Mouse (Mus musculus) ovary, adult 18-20 months (tissue): ENCODE results near the gene Rabep1.
A peak's percentile ranks its signal among the peaks of the same experiment; 100 is the strongest.
"Not testable (repeated sequence)": the region's sequence is repeated elsewhere in the genome, so short reads cannot be mapped to it uniquely, and the experiment has no call there.

Experiments
- DNase-seq: peaks from one replicate; pipeline ENCODE4 v3.0.0; 2022; ENCODE audit warnings: low spot score, mixed read lengths

Rabep1 gene

GRCm38 (mm10) chr11:70891616-70892015 lies 47.0 kb downstream of the Rabep1 start:
- DNase-seq, result no peak

GRCm38 (mm10) chr11:70897680-70898079 lies 53.1 kb downstream of the Rabep1 start:
- no peak for DNase-seq

- DNase-seq, result not testable (repeated sequence)
Observed at GRCm38 (mm10) chr11:70898182-70898581, 53.6 kb downstream of the Rabep1 start.

GRCm38 (mm10) chr11:70906681-70907080 lies 62.1 kb downstream of the Rabep1 start:
- DNase-seq, result no peak

- no peak for DNase-seq
Observed at GRCm38 (mm10) chr11:70911323-70911722, 66.7 kb downstream of the Rabep1 start.

GRCm38 (mm10) chr11:70911920-70912319 lies 67.3 kb downstream of the Rabep1 start:
- no peak for DNase-seq

GRCm38 (mm10) chr11:70917896-70918295 lies 73.3 kb downstream of the Rabep1 start:
- DNase-seq, result no peak

- DNase-seq, result no peak
Observed at GRCm38 (mm10) chr11:70919524-70919923, 74.9 kb downstream of the Rabep1 start.

- no peak for DNase-seq
Observed at GRCm38 (mm10) chr11:70931461-70931860, 86.9 kb downstream of the Rabep1 start.

- no peak for DNase-seq
Observed at GRCm38 (mm10) chr11:70935316-70935715, 90.7 kb downstream of the Rabep1 start.

GRCm38 (mm10) chr11:70942596-70942995 lies 98.0 kb downstream of the Rabep1 start:
- no peak for DNase-seq

- no peak for DNase-seq
Observed at GRCm38 (mm10) chr11:70943651-70944050, 99.1 kb downstream of the Rabep1 start.

- no peak for DNase-seq
Observed at GRCm38 (mm10) chr11:70944935-70945817, 100.6 kb downstream of the Rabep1 start.

- DNase-seq, result no peak
Observed at GRCm38 (mm10) chr11:70954711-70955110, 110.1 kb downstream of the Rabep1 start.

GRCm38 (mm10) chr11:70960786-70961554 lies 116.4 kb downstream of the Rabep1 start:
- DNase-seq, result no peak

GRCm38 (mm10) chr11:70964222-70964907 lies 119.8 kb downstream of the Rabep1 start:
- no peak for DNase-seq

GRCm38 (mm10) chr11:70969271-70969794 lies 124.8 kb downstream of the Rabep1 start:
- no peak for DNase-seq

- DNase-seq, result peak; percentile 90
Observed at GRCm38 (mm10) chr11:70969821-70970559, 125.4 kb downstream of the Rabep1 start, which contains the start of the genes Nup88 and Rpain. Gene Nup88 (minus strand): TSS chr11:70969973. Gene Rpain (plus strand): TSS chr11:70970213.

GRCm38 (mm10) chr11:70970560-70971540 lies 126.3 kb downstream of the Rabep1 start:
- DNase-seq, result no peak

- DNase-seq, result no peak
Observed at GRCm38 (mm10) chr11:70972586-70972985, 128.0 kb downstream of the Rabep1 start.
